Mouse (Mus musculus) myocyte (in vitro differentiated cells): Measurements from ENCODE around the gene Trrap.

ENCODE experiments used
- MAX ChIP-seq: IDR thresholded peaks from one replicate; pipeline ENCODE4 v1.6.1; 2011; ENCODE audit warnings: low read depth, mild to moderate bottlenecking, control low read depth
- MYOG ChIP-seq, 3 experiments: IDR thresholded peaks; one replicate each; pipeline ENCODE4 v1.6.1; 2011; ENCODE audit warnings: control low read depth in 2 of 3, low read depth in 2 of 3, mild to moderate bottlenecking in 2 of 3; ENCODE audit not compliant: insufficient read length in 2 of 3, control insufficient read depth in 1 of 3, insufficient read depth in 1 of 3
- POLR2A ChIP-seq: IDR thresholded peaks from one replicate; pipeline ENCODE4 v1.6.1; 2011; ENCODE audit warnings: low read depth, mild to moderate bottlenecking, control low read depth, moderate library complexity; ENCODE audit not compliant: insufficient read length

DNA sequence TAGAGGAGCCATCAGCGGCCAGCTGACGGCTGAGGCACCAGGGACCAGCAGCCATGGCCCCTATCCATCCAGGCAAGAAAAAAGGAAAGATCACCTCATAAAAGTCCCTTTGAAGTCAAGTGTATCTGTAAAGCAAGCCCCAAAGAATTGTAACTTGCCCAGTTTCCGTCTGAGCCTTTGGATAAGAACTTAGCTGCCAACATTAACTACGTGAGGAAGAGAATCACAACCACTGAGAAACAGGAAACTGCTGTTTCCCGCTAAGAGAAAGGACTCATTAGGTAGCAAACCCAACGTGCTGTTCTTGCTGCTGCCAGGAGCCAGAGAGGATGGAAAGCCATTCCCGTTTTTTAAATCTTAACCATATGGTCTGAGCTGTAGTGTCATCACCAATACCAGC is 103.2 kb downstream of the Trrap start:
- no peak for TF ChIP-seq POLR2A
- TF ChIP-seq MAX: no peak
- no peak for TF ChIP-seq MYOG (IDR thresholded peaks at IDR 0.05; ENCODE audit: control insufficient read depth in 1 of 3, insufficient read depth in 1 of 3, insufficient read length in 2 of 3, low read depth in 2 of 3)
